ENCODE assay signal across 15 mouse cellular contexts in genomic region chr11:117475204-117475603, GRCm38 (mm10). TPM values are rescaled to one million over a fixed set of nuclear protein-coding genes. Genes with fewer than 3 reads are reported as not detected.
"Had no signal": no experiment of that assay in that cellular context is flagged by ENCODE, and none has a peak within 500 bp of the region (broad histone marks: within the 10 kb centered on the region; RNA-seq: fewer than 3 reads in every experiment).

No protein-coding gene starts in this region.

- H3K4me2 ChIP-seq: liver, embryonic 15.5 days; midbrain, embryonic 12.5 days; neural tube, embryonic 15.5 days had no signal

- H3K9me3 ChIP-seq: limb, embryonic 10.5 days; liver, embryonic 15.5 days; midbrain, embryonic 12.5 days; neural tube, embryonic 15.5 days had no signal

- H3K27me3 ChIP-seq: midbrain, embryonic 12.5 days had no signal

- H3K9ac ChIP-seq: liver, embryonic 15.5 days; lung, embryonic 14.5 days; midbrain, embryonic 12.5 days; neural tube, embryonic 15.5 days had no signal

- H3K36me3 ChIP-seq: limb, embryonic 10.5 days; liver, embryonic 15.5 days; midbrain, embryonic 12.5 days; neural tube, embryonic 15.5 days had no signal

- DNase-seq: right cerebral cortex, adult 18-20 months; right cerebral cortex, postnatal 25 days; thymus, adult 18-20 months had no signal

- H3K4me1 ChIP-seq: liver, embryonic 15.5 days had no signal

- H3K27ac ChIP-seq: kidney, postnatal 0 days; liver, embryonic 15.5 days; macrophage; midbrain, embryonic 12.5 days; neural tube, embryonic 15.5 days had no signal

- H3K4me3 ChIP-seq: liver, embryonic 15.5 days; midbrain, embryonic 12.5 days; myocyte; neural tube, embryonic 15.5 days had no signal

RNA-seq across cellular contexts. Expression of gene Gm11733, which starts 9.0 kb away (rescaled TPM):
- polyA plus RNA-seq: kidney, postnatal 0 days; limb, embryonic 10.5 days; limb, embryonic 14.5 days; liver, embryonic 11.5 days; liver, embryonic 15.5 days; macrophage; midbrain, embryonic 12.5 days; myocyte; neural tube, embryonic 11.5 days; small intestine, adult 2 months had no signal
